Mouse (Mus musculus): ENCODE results near the gene Mast4.

Gene Mast4

GRCm38 (mm10) chr13:102988251-102988895 is 345.9 kb downstream of the Mast4 start:
- DNase-seq (ENCODE audit: low read depth), result no peak

- DNase-seq (ENCODE audit: low read depth), result no peak
Measured at GRCm38 (mm10) chr13:102984550-102984949, 349.7 kb downstream of the Mast4 start.

- DNase-seq (ENCODE audit: low read depth), result no peak
Measured at GRCm38 (mm10) chr13:102973853-102974252, 360.4 kb downstream of the Mast4 start.

- no peak for DNase-seq (ENCODE audit: low read depth)
Measured at GRCm38 (mm10) chr13:102963471-102963870, 370.8 kb downstream of the Mast4 start.

GRCm38 (mm10) chr13:102958273-102959270 is 375.7 kb downstream of the Mast4 start:
- no peak for DNase-seq (ENCODE audit: low read depth)

GRCm38 (mm10) chr13:102957508-102958272 is 376.6 kb downstream of the Mast4 start:
- DNase-seq (ENCODE audit: low read depth), result no peak

- no peak for DNase-seq (ENCODE audit: low read depth)
Measured at GRCm38 (mm10) chr13:102955506-102955905, 378.8 kb downstream of the Mast4 start.

GRCm38 (mm10) chr13:102949756-102950155 is 384.5 kb downstream of the Mast4 start:
- no peak for DNase-seq (ENCODE audit: low read depth)

GRCm38 (mm10) chr13:102948966-102949365 is 385.3 kb downstream of the Mast4 start:
- DNase-seq (ENCODE audit: low read depth), result no peak

- no peak for DNase-seq (ENCODE audit: low read depth)
Measured at GRCm38 (mm10) chr13:102947546-102947945, 386.8 kb downstream of the Mast4 start.

- no peak for DNase-seq (ENCODE audit: low read depth)
Measured at GRCm38 (mm10) chr13:102946024-102946821, 388.1 kb downstream of the Mast4 start.

GRCm38 (mm10) chr13:102945450-102945849 is 388.8 kb downstream of the Mast4 start:
- no peak for DNase-seq (ENCODE audit: low read depth)

GRCm38 (mm10) chr13:102944516-102944915 is 389.8 kb downstream of the Mast4 start:
- DNase-seq (ENCODE audit: low read depth), result no peak

- DNase-seq (ENCODE audit: low read depth), result no peak
Measured at GRCm38 (mm10) chr13:102942557-102942956, 391.7 kb downstream of the Mast4 start.

GRCm38 (mm10) chr13:102940476-102940875 is 393.8 kb downstream of the Mast4 start:
- no peak for DNase-seq (ENCODE audit: low read depth)

GRCm38 (mm10) chr13:102936233-102936632 is 398.1 kb downstream of the Mast4 start:
- no peak for DNase-seq (ENCODE audit: low read depth)

GRCm38 (mm10) chr13:102935788-102936187 is 398.5 kb downstream of the Mast4 start:
- DNase-seq (ENCODE audit: low read depth), result no peak

- no peak for DNase-seq (ENCODE audit: low read depth)
Measured at GRCm38 (mm10) chr13:102933702-102934101, 400.6 kb downstream of the Mast4 start.

- no peak for DNase-seq (ENCODE audit: low read depth)
Measured at GRCm38 (mm10) chr13:102932434-102932833, 401.9 kb downstream of the Mast4 start.

- no peak for DNase-seq (ENCODE audit: low read depth)
Measured at GRCm38 (mm10) chr13:102931951-102932350, 402.3 kb downstream of the Mast4 start.

- DNase-seq (ENCODE audit: low read depth), result peak; percentile 29
Measured at GRCm38 (mm10) chr13:102925844-102926598, 408.3 kb downstream of the Mast4 start.
